Mouse (Mus musculus) hematopoietic stem cell, adult 5-6 weeks (primary cell): Measurements from ENCODE around the gene Galntl6. TPM values are rescaled to one million over a fixed set of nuclear protein-coding genes. Genes with fewer than 3 reads are reported as not detected.

Experiments used
- ATAC-seq, 2 experiments: fragments of 125-278 bp in 1 of 2; replicated peaks in 1 of 2; 2 replicates each; pipeline ENCODE4 v1.8.0; 2016 to 2017; ENCODE audit warnings: inconsistent platforms in 2 of 2, mild to moderate bottlenecking in 2 of 2, moderate number of reproducible peaks in 2 of 2, low read depth in 1 of 2, moderate TSS enrichment in 1 of 2; ENCODE audit not compliant: low FRiP score in 2 of 2, poor library complexity in 2 of 2, severe bottlenecking in 2 of 2, insufficient read depth in 1 of 2, low TSS enrichment in 1 of 2
- total RNA-seq: library from RNA; stranded (forward); fragments of 172-1452, 232-1000 nt; gene quantifications from 2 replicates; pipeline ENCODE4 v1.2.3, GENCODE M21; 2017

The Galntl6 gene
- total RNA-seq, 1 experiment from 2014 or later, result not detected

DNA sequence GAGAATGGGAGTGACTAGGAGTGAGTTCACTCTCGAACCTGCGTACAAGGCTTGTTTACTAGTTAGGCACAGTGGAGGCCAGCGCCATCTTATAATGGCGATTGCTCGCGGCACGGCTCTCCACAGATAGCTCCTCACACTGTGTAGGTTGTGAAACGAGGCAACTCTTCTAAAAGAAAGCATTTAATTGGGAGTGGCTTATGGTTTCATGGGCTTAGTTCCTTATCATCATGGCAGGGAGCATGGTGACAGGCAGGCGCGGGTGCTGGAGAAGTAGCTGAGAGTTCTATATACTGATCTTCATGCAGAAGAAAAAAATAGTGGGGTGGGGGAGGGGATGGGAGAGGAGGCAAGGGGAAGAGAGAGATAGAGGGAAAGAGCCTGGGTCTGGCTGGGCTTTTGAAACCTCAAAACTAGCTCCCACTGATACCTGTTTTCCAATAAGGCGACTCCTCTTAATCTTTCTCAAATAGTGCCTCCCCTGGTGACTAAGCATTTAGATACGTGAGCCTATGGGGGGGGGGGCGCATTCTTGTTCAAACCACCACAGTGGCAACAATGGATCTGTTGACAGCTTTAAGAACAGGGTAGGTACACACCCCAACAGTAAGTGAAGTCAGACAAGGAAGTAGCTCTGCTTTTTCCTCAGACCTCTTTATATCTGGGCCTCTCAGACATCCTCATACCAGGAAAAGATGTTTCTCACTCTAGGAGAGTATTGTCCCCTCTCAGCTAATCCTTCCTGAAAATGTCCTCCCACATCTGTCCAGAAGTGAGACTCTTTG lies 1187.4 kb downstream of the Galntl6 start:
- no peak for ATAC-seq

Other genes starting within 250 kb of the Galntl6 start
- not detected in 2 replicates for gene BC030500, start 885 bp downstream of the Galntl6 start, total RNA-seq